Mouse (Mus musculus) heart, embryonic 12.5 days (tissue): ENCODE results near the gene Aldoc. TPM values are rescaled to one million over a fixed set of nuclear protein-coding genes. Genes with fewer than 3 reads are reported as not detected.
A peak's percentile ranks its signal among the peaks of the same experiment; 100 is the strongest.

Experiments
- ATAC-seq: fragments of 200-750 bp; cut with Nextera tagmentation; 2 replicates; pipeline ENCODE4 v1.8.0; 2017; ENCODE audit warnings: moderate TSS enrichment, moderate library complexity; ENCODE audit not compliant: insufficient number of reproducible peaks, low FRiP score
- H3K27ac ChIP-seq: fragments of 300-500 bp; sonication (generic); 2 replicates; pipeline ENCODE4 v1.5.1; 2016; ENCODE audit warnings: mild to moderate bottlenecking, moderate library complexity; ENCODE audit not compliant: poor library complexity, severe bottlenecking
- H3K27me3 ChIP-seq: fragments of 300-500 bp; sonication (generic); replicated peaks from 2 replicates; pipeline ENCODE4 v1.6.1; 2016; ENCODE audit warnings: mild to moderate bottlenecking, moderate library complexity
- H3K36me3 ChIP-seq: fragments of 300-500 bp; sonication (generic); 2 replicates; pipeline ENCODE4 v1.6.1; 2016; ENCODE audit warnings: mild to moderate bottlenecking, moderate library complexity
- H3K4me1 ChIP-seq: fragments of 300-500 bp; sonication (generic); replicated peaks from 2 replicates; pipeline ENCODE4 v1.6.1; 2016; ENCODE audit warnings: mild to moderate bottlenecking
- H3K4me2 ChIP-seq: fragments of 300-500 bp; sonication (generic); 2 replicates; pipeline ENCODE4 v1.6.1; 2016; ENCODE audit warnings: mild to moderate bottlenecking, moderate library complexity
- H3K4me3 ChIP-seq: fragments of 300-500 bp; sonication (generic); 2 replicates; pipeline ENCODE4 v1.5.1; 2016; ENCODE audit warnings: mild to moderate bottlenecking
- H3K9ac ChIP-seq: fragments of 300-500 bp; sonication (generic); 2 replicates; pipeline ENCODE4 v1.6.1; 2016; ENCODE audit warnings: mild to moderate bottlenecking, moderate library complexity
- H3K9me3 ChIP-seq: fragments of 300-500 bp; sonication (generic); replicated peaks from 2 replicates; pipeline ENCODE4 v1.6.1; 2016; ENCODE audit warnings: mild to moderate bottlenecking, moderate library complexity
- WGBS: fragments of 180-500 bp; shearing (Covaris S2); methylation state at CpG from one replicate; pipeline ENCODE4 v1.1.7; 2016; 5-methylcytosine and 5-hydroxymethylcytosine counted together
- polyA plus RNA-seq: library from polyadenylated mRNA; unstranded; fragments of >200 nt; fragmentation: Nextera tagmentation; extraction: Ambion mirVana; gene quantifications from 2 replicates; pipeline ENCODE4 v1.2.1, GENCODE M21; 2016

Aldoc gene
- polyA plus RNA-seq, 1 experiment from 2014 or later = 12.6 TPM

DNA sequence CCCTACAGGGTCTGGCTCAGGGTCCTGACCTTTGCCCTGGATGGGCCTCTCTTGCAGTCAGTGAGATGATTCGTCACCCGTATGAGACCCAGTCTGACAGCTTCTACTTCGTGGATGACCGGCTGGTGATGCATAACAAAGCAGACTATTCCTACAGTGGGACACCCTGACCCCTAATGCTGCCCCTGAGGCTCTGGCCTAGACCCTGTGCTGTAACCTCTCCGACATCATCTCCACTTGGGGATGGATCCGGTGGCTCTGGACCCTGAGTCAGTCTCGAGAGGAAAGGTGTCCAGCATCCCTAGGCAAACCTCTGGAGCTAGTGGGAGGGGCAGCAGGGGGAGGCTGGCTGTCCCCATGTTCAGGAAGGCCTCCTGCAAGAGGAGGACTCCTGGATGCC, 25.7 kb downstream of the Aldoc start:
- H3K36me3 ChIP-seq = peaks cover 16% of the 10 kb centered on the region
- no peak for ATAC-seq
- H3K4me2 ChIP-seq = no peak overlapping the region
- WGBS = 54% methylated on average over 7 of the region's 7 CpGs
- H3K4me1 ChIP-seq = peaks cover 44% of the 10 kb centered on the region
- H3K27ac ChIP-seq = no peak overlapping the region
- H3K4me3 ChIP-seq = no peak overlapping the region
- no peaks in the 10 kb centered on the region for H3K27me3 ChIP-seq
- H3K9ac ChIP-seq = no peak overlapping the region
- H3K9me3 ChIP-seq = no peaks in the 10 kb centered on the region

DNA sequence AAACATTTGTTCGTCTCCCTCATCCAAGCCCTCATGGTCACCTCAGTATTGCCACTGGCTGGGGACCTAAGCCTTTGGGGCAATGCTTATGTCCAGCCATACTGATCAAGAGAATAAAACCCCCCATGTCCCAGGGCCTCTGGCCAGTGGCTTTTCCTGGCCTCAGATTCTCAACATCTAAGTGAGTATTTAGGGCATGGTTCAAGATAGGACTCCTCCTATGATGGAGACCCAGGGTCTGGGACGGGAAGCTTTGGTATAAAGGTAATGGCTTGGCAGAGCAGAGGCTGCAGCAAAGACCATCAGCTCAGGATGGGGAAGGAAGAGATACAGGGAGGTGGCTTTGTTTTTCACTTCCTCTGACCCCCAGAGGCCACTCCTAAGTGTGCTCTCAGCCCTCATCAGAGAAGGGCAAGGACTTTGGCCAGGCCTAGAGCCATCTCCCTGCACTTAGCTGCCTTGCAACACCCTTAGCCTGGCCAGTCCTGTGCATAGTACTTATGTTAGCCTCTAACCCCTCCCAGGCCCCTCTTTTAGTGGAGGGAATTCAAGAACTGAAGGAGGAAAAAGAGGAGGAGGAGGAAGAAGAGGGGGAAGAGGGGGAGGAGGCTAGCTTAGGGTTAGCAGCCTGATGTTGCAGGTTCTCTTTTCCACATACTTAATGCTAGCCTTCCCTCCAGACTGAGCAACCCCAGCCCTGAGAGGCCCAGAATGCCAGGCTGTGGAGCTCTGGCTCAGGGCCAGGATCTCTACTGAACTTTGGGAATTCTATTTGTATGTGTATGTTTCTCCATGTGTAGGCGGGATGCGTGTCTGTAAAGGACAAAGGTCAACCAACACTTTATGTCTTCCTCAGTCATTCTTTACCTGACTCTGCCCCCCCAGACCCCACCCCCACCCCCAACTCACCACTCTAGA, 26.9 kb downstream of the Aldoc start:
- Histone ChIP-seq H3K9ac (0 out of 2 replicates have a peak overlapping the region, but pooled peaks have one; percentile 4), H3K4me3 (no peak overlapping the region), H3K27me3 (no peaks in the 10 kb centered on the region), H3K4me2 (no peak overlapping the region), H3K4me1 (peaks cover 35% of the 10 kb centered on the region), H3K27ac (no peak overlapping the region), H3K36me3 (peaks cover 16% of the 10 kb centered on the region), H3K9me3 (no peaks in the 10 kb centered on the region)
- no peak for ATAC-seq
- 69% methylated on average over 4 of the region's 4 CpGs for WGBS

DNA sequence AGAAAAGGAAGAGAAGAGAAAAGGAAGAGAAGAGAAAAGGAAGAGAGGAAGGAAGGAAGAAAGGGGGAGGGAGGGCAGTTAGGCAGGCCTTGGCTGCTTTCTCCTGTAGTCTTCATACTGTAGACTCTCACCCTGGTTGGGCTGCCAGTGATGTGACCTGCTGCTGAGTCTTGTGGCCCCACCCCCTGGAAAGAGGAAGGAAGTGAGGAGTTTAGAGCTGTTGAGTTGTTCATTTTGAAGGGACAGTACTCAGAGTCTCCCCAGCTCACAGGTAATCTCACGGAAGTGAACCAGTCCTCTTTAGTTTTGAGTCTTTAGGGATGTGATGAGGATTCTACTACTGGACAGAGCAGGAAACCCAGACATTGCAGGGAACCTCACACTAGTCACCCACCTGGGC, 30.3 kb downstream of the Aldoc start:
- Histone ChIP-seq H3K36me3 (peaks cover 12% of the 10 kb centered on the region), H3K9ac (no peak overlapping the region), H3K27me3 (peaks cover 5% of the 10 kb centered on the region; the same call in 1 of the 2 replicates), H3K4me3 (no peak overlapping the region), H3K4me2 (no peak overlapping the region), H3K27ac (no peak overlapping the region), H3K4me1 (peaks cover 14% of the 10 kb centered on the region), H3K9me3 (no peaks in the 10 kb centered on the region)
- WGBS = 81% methylated on average over 1 of the region's 1 CpGs
- no peak for ATAC-seq

GRCm38 (mm10) chr11:78354905-78355304, 32.1 kb downstream of the Aldoc start:
- H3K4me1 ChIP-seq = peaks cover 3% of the 10 kb centered on the region
- no peak for ATAC-seq
- WGBS = 52% methylated on average over 6 of the region's 6 CpGs

GRCm38 (mm10) chr11:78355471-78356238, 32.9 kb downstream of the Aldoc start:
- WGBS = 36% methylated on average over 4 of the region's 4 CpGs
- H3K4me3 ChIP-seq = no peak overlapping the region
- no peak for ATAC-seq

More at GRCm38 (mm10) chr11:78354905-78355304, 32.1 kb downstream of the Aldoc start:
- peaks cover 18% of the 10 kb centered on the region for H3K27me3 ChIP-seq
- H3K9ac ChIP-seq = no peak overlapping the region
- no peak overlapping the region for H3K27ac ChIP-seq
- no peak overlapping the region for H3K4me2 ChIP-seq
- no peak overlapping the region for H3K4me3 ChIP-seq
- H3K36me3 ChIP-seq = no peaks in the 10 kb centered on the region
- H3K9me3 ChIP-seq = no peaks in the 10 kb centered on the region

GRCm38 (mm10) chr11:78358330-78359007, 35.7 kb downstream of the Aldoc start:
- H3K4me3 ChIP-seq = no peak overlapping the region

More at GRCm38 (mm10) chr11:78355471-78356238, 32.9 kb downstream of the Aldoc start:
- no peak overlapping the region for H3K27ac ChIP-seq
- H3K4me1 ChIP-seq = no peaks in the 10 kb centered on the region
- H3K4me2 ChIP-seq = no peak overlapping the region
- no peaks in the 10 kb centered on the region for H3K36me3 ChIP-seq
- no peak overlapping the region for H3K9ac ChIP-seq
- peaks cover 18% of the 10 kb centered on the region for H3K27me3 ChIP-seq
- no peaks in the 10 kb centered on the region for H3K9me3 ChIP-seq

DNA sequence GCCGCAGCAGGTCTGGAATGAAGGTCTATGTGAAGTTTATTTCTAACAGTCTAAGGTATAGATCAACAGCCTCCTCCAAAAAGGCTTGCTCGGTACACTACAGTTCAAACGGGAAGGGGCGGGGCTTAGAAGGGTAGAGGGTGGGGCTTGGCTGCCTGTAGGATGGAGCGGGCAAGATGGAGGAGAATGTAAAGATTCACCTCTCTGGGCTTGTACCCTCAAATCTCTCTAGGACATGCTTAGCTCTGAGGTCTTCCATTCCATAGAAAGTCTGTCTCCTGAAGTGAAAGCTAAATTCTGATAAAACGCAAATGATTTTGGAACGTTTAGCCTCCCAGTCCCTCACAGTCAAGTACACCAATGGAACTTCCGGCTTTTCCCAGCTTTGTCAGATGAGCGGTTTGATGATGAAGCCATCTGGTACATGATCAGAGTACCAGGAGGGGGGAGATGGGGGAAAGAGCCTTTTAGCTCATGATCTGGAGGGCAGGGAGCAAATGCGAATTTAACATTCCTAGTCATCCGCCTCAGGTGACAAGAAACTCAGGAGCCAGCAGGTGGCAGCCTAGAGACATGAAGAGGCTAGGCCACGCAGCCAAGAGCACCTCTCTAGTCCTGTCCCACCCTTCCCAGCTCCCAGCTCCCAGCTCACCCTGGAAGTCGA, 37.5 kb downstream of the Aldoc start:
- no peaks in the 10 kb centered on the region for H3K4me1 ChIP-seq
- peaks cover 37% of the 10 kb centered on the region for H3K27me3 ChIP-seq
- H3K4me3 ChIP-seq = peak overlapping the region; percentile 37
- WGBS = 8% methylated on average over 13 of the region's 13 CpGs
- H3K36me3 ChIP-seq = no peaks in the 10 kb centered on the region
- ATAC-seq = peak; percentile 67
- H3K27ac ChIP-seq = no peak overlapping the region
- no peaks in the 10 kb centered on the region for H3K9me3 ChIP-seq
- no peak overlapping the region for H3K9ac ChIP-seq
- peak overlapping the region; percentile 67 for H3K4me2 ChIP-seq

More at GRCm38 (mm10) chr11:78358330-78359007, 35.7 kb downstream of the Aldoc start:
- H3K27ac ChIP-seq = no peak overlapping the region
- no peak overlapping the region for H3K4me2 ChIP-seq
- no peaks in the 10 kb centered on the region for H3K9me3 ChIP-seq
- ATAC-seq = no peak
- H3K4me1 ChIP-seq = no peaks in the 10 kb centered on the region
- no peak overlapping the region for H3K9ac ChIP-seq
- WGBS = 16% methylated on average over 22 of the region's 22 CpGs
- peaks cover 32% of the 10 kb centered on the region for H3K27me3 ChIP-seq
- no peaks in the 10 kb centered on the region for H3K36me3 ChIP-seq

DNA sequence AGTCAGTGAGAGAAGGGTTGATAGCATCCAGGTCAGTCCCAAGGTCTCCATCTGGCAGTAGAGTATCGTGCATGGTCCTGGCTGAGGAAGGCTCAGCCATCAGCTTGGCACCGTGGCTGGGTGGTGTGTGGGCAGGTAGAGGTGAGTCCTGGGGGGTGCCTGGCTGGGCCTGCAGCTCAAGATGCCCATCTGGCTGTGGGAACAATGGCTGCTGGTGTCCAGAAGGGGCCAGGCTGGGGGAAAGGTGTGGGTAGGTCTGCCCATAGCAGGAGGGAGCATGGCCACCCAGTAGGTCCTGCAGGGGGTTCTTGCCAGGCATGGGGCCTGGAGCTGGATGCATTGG, 38.0 kb downstream of the Aldoc start:
- no peak overlapping the region for H3K4me2 ChIP-seq
- H3K4me1 ChIP-seq = no peaks in the 10 kb centered on the region
- H3K27ac ChIP-seq = no peak overlapping the region
- no peak overlapping the region for H3K4me3 ChIP-seq
- H3K36me3 ChIP-seq = no peaks in the 10 kb centered on the region
- no peak overlapping the region for H3K9ac ChIP-seq
- no peaks in the 10 kb centered on the region for H3K9me3 ChIP-seq
- H3K27me3 ChIP-seq = peaks cover 37% of the 10 kb centered on the region
- WGBS = 60% methylated on average over 2 of the region's 2 CpGs
- ATAC-seq = peak; percentile 8; the same call in 1 of the 2 replicates

DNA sequence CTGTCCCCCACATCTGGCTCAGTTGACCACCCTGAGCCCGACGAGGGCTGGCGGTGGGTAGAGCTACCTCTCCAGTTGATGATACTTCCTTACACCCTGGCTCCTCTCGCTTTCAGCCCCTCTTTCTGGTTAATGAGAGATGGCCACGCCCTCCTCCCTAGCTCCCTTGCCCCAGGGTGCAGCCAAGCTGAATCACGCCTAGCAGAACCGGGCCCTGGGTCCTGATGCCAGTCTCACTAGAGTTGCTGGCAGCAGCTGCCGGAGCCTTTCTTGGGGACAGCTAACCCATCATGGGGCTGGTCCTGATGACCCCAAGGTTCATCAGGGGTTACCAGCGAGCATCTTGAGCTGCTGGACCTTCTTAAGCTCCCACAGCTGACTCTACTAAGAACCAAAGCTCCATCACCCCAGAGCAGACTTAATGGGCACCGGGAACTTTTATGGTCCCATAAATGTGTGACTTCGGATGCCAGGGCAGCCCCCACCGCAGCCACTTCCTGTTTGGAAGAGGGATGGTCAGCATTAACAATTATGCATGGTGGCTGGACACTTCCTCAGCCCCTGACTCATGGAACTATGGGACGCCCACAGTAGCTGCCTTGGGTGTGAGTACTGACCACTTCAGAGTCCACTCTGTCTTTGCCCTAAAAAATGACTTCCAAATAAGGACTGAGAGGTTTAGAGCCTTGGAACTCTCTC, 40.7 kb downstream of the Aldoc start:
- Histone ChIP-seq H3K4me3 (no peak overlapping the region), H3K9me3 (no peaks in the 10 kb centered on the region), H3K4me1 (no peaks in the 10 kb centered on the region), H3K27ac (no peak overlapping the region), H3K27me3 (peaks cover 35% of the 10 kb centered on the region), H3K9ac (no peak overlapping the region), H3K4me2 (no peak overlapping the region), H3K36me3 (no peaks in the 10 kb centered on the region)
- WGBS = 75% methylated on average over 13 of the region's 13 CpGs
- ATAC-seq = no peak

GRCm38 (mm10) chr11:78364103-78364502, 41.3 kb downstream of the Aldoc start:
- 53% methylated on average over 8 of the region's 8 CpGs for WGBS
- no peaks in the 10 kb centered on the region for H3K4me1 ChIP-seq
- no peaks in the 10 kb centered on the region for H3K9me3 ChIP-seq
- no peak for ATAC-seq
- H3K27me3 ChIP-seq = peaks cover 30% of the 10 kb centered on the region; the same call in 1 of the 2 replicates
- no peak overlapping the region for H3K27ac ChIP-seq
- no peak overlapping the region for H3K4me2 ChIP-seq
- H3K4me3 ChIP-seq = no peak overlapping the region
- no peaks in the 10 kb centered on the region for H3K36me3 ChIP-seq
- H3K9ac ChIP-seq = no peak overlapping the region
